Mouse (Mus musculus): ENCODE data around the gene Tgfbr3. TPM values are rescaled to one million over a fixed set of nuclear protein-coding genes. Genes with fewer than 3 reads are reported as not detected.

Gene Tgfbr3
- polyA plus RNA-seq (2015; fragmentation: Nextera tagmentation; extraction: Ambion mirVana) = 32.3 and 53.4 TPM in 2 replicates

DNA sequence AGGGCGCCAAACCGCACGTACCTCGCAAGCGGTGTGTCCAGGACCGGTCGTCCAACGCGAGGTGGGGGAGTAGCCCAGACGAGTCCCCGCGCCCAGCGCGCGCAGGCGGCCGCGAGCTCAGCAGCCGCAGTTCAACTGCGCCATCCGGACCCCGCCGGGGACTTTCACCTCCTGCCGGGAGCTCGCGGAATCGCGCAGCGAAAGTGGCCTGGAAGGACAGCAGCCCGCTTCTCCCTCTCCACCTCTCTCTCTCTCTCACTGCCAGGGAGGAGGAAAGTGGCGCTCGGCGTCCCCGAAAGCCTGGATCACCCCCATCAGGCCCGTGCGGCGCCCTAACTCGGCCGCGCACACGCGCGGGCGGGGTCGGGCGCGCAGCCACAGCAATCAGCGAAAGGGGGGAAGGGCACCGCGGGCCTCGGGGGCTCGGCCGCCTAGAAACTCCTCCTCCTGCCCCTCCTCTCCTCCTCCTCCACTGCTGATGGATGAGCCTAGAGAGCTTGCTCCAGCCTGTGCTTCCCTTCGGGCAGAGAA, at the start of gene Tgfbr3:
TSS of gene Tgfbr3 (minus strand) at position 396 of the 531 bp plus-strand sequence.

DNA sequence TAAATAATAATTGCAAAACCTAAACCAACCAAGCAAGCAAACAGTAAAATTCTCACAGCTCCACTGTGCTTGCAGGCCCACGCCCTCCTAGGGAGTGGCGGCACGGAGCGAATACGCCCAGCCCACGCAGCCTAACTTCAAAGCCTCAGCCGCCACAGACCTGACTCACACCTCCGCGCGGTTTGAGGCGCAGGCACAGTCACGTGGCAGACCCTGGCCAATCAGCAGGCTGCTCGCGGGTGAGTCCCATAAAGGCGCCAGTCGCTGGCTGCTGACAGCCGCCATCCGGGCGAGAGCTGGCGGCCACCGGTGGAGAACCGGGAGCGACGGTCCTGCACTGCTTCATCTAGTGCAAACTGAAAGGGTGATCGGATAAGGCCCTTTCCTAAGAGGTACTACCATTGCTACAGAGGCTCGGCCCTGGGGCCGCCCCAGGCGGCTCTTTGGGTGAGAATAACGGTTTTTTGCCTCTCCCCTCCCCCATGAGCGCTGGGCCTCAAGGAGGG, 41.5 kb upstream of the Tgfbr3 start, which contains the start of gene Brdt:
TSS of gene Brdt (plus strand) at position 244 of the 506 bp plus-strand sequence.

Other genes with a start within 250 kb of the Tgfbr3 start
- 3.2 and 3.6 TPM in 2 replicates for gene Brdt, start 41.5 kb upstream of the Tgfbr3 start, polyA plus RNA-seq (2015; fragmentation: Nextera tagmentation; extraction: Ambion mirVana)
- 2.2 and 3.9 TPM in 2 replicates for gene Ephx4, start 113.1 kb upstream of the Tgfbr3 start, polyA plus RNA-seq (2015; fragmentation: Nextera tagmentation; extraction: Ambion mirVana)
- gene Lpcat2b, start 141.9 kb upstream of the Tgfbr3 start, polyA plus RNA-seq (2015; fragmentation: Nextera tagmentation; extraction: Ambion mirVana) = not detected in 2 replicates
- 5.8 and 6.3 TPM in 2 replicates for gene Btbd8, start 148.4 kb upstream of the Tgfbr3 start, polyA plus RNA-seq (2015; fragmentation: Nextera tagmentation; extraction: Ambion mirVana)
- gene Gm42669, start 218.0 kb upstream of the Tgfbr3 start, polyA plus RNA-seq (2015; fragmentation: Nextera tagmentation; extraction: Ambion mirVana) = 0.24 and 0.37 TPM in 2 replicates
- 0.04 and 0.13 TPM in 2 replicates for gene 1700028K03Rik, start 245.1 kb upstream of the Tgfbr3 start, polyA plus RNA-seq (2015; fragmentation: Nextera tagmentation; extraction: Ambion mirVana)